Mouse (Mus musculus): ENCODE measurements around the gene Fndc3a. TPM values are rescaled to one million over a fixed set of nuclear protein-coding genes. Genes with fewer than 3 reads are reported as not detected.

Gene Fndc3a
- polyA plus RNA-seq, 1 experiment from 2014 or later = 25.0 TPM

DNA sequence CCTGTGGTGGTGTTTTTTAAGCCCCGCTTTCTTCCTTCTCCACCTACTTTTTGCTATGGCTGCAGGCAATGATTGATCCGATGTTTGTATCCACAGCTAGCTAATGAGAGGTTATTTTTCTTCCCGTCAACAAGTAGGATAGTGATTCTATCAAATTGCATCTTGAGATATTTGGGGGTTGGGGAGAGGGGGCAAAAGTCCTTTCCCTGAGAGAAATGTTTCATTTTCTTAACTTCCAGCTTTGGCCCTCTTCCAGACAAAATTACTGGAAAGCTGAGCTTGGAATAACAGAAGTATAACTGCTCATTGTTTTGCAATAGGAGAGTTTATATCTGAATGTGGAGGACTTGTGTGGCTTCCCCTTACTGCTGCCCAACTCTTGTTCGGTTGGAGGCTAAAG lies 1.3 kb upstream of the Fndc3a start:
- Histone ChIP-seq H3K4me2 (replicated peaks; ENCODE audit: low read depth) (peak overlapping the region; percentile 82), H3K9ac (ENCODE audit: low read length) (no peak overlapping the region), H3K4me3 (ENCODE audit: low read depth, low read length) (no peak overlapping the region), H3K4me1 (replicated peaks; ENCODE audit: control insufficient read depth, insufficient read depth) (no peaks in the 10 kb centered on the region), H3K27me3 (ENCODE audit: control insufficient read depth, insufficient read depth, low read length) (no peaks in the 10 kb centered on the region), H3K36me3 (ENCODE audit: control insufficient read depth, insufficient read depth, low read length) (no peaks in the 10 kb centered on the region), H3K9me3 (ENCODE audit: control insufficient read depth, low read length) (no peaks in the 10 kb centered on the region), H3K27ac (replicated peaks) (no peak overlapping the region)
- DNase-seq (ENCODE audit: low spot score) = no peak
- no peak for ATAC-seq (ENCODE audit: low FRiP score, low TSS enrichment)
- 31% methylated on average over 4 of the region's 4 CpGs for WGBS
- TF ChIP-seq CTCF (IDR thresholded peaks at IDR 0.05; ENCODE audit: low read depth) (no peak), EP300 (optimal IDR thresholded peaks at IDR 0.05) (no peak)

DNA sequence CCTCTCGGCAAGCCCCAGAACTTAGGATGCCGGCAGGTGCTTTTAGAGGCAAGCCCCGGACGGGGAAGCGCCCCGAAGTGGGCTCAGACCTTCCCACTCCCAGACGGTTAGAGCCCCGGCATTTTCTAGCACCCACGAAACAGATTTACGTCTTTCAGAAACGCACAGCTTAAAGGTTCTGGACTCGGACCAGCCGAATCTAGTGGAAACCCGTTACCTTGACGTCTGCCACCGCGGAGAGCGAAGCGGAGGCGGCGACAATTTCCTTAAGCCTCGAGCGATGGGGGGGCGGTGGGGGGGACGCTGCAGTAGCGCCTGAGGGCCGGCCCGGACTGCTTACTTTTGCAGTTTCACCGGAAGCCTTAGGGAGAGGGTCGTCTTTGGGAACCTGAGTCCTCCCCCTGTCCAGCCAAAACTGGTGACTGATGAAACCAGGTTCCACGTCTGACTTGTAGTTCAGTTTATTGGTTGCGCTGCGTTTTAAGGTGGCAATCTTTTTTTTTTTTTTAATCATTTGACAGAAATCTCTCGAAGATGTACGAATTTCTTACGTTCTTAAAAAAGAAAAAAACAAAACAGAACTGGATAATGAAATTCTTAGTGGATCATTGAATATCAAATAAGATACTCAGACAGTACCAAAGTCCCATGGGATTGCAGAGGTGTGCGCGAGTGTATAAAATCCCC lies 681 bp upstream of the Fndc3a start:
- Histone ChIP-seq H3K27me3 (ENCODE audit: control insufficient read depth, insufficient read depth, low read length) (no peaks in the 10 kb centered on the region), H3K4me1 (replicated peaks; ENCODE audit: control insufficient read depth, insufficient read depth) (no peaks in the 10 kb centered on the region), H3K4me2 (replicated peaks; ENCODE audit: low read depth) (peak overlapping the region; percentile 82), H3K27ac (replicated peaks) (peak overlapping the region; percentile 92), H3K36me3 (ENCODE audit: control insufficient read depth, insufficient read depth, low read length) (no peaks in the 10 kb centered on the region), H3K4me3 (ENCODE audit: low read depth, low read length) (peak overlapping the region; percentile 57), H3K9ac (ENCODE audit: low read length) (peak overlapping the region; percentile 77), H3K9me3 (ENCODE audit: control insufficient read depth, low read length) (no peaks in the 10 kb centered on the region)
- ATAC-seq (ENCODE audit: low FRiP score, low TSS enrichment) (peak; percentile 20), DNase-seq (ENCODE audit: low spot score) (peak; percentile 52)
- WGBS = 3% methylated on average over 38 of the region's 38 CpGs
- no peak; the same call in 1 of the 2 replicates for TF ChIP-seq CTCF (IDR thresholded peaks at IDR 0.05; ENCODE audit: low read depth)
- no peak for TF ChIP-seq EP300 (optimal IDR thresholded peaks at IDR 0.05)

- Histone ChIP-seq H3K27me3 (ENCODE audit: control insufficient read depth, insufficient read depth, low read length) (no peaks in the 10 kb centered on the region), H3K4me1 (replicated peaks; ENCODE audit: control insufficient read depth, insufficient read depth) (no peaks in the 10 kb centered on the region), H3K36me3 (ENCODE audit: control insufficient read depth, insufficient read depth, low read length) (no peaks in the 10 kb centered on the region), H3K4me3 (ENCODE audit: low read depth, low read length) (peak overlapping the region; percentile 57), H3K4me2 (replicated peaks; ENCODE audit: low read depth) (peak overlapping the region; percentile 82), H3K9ac (ENCODE audit: low read length) (peak overlapping the region; percentile 77), H3K27ac (replicated peaks) (peak overlapping the region; percentile 92), H3K9me3 (ENCODE audit: control insufficient read depth, low read length) (no peaks in the 10 kb centered on the region)
- ATAC-seq (ENCODE audit: low FRiP score, low TSS enrichment) (peak; percentile 92), DNase-seq (ENCODE audit: low spot score) (peak; percentile 85)
- TF ChIP-seq CTCF (IDR thresholded peaks at IDR 0.05; ENCODE audit: low read depth) (peak; percentile 35; the same call in 1 of the 2 replicates), EP300 (optimal IDR thresholded peaks at IDR 0.05) (no peak)
- under 1% methylated on average over 42 of the region's 70 CpGs for WGBS
Observed at GRCm38 (mm10) chr14:72709091-72709709, 603 bp downstream of the Fndc3a start.

- no peak overlapping the region for H3K27ac ChIP-seq (replicated peaks)
- 22% methylated on average over 11 of the region's 11 CpGs for WGBS
Observed at GRCm38 (mm10) chr14:72708581-72708991, 1.2 kb downstream of the Fndc3a start.

DNA sequence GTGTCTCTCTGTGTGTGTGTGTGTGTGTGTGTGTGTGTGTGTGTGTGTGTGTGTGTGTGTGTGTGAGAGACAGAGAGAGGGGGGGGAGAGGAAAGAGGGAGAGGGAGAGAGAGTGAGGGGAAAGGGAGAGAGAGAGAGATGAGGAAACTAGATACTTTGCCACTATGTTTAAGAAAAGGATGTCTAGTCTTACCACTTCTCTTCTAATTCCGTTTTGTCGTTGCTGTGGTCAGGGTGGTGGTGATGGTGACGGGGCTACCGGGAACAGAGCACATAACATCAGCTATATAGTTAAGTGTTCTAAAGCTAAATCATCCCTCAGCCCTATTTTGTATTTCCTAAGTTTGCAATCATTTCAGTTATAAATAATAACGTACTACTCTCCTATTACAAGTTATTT lies 9.7 kb downstream of the Fndc3a start:
- H3K4me1 ChIP-seq (replicated peaks; ENCODE audit: control insufficient read depth, insufficient read depth) = no peaks in the 10 kb centered on the region
- no peaks in the 10 kb centered on the region for H3K9me3 ChIP-seq (ENCODE audit: control insufficient read depth, low read length)
- H3K9ac ChIP-seq (ENCODE audit: low read length) = no peak overlapping the region
- H3K4me3 ChIP-seq (ENCODE audit: low read depth, low read length) = no peak overlapping the region
- H3K36me3 ChIP-seq (ENCODE audit: control insufficient read depth, insufficient read depth, low read length) = no peaks in the 10 kb centered on the region
- H3K4me2 ChIP-seq (replicated peaks; ENCODE audit: low read depth) = no peak overlapping the region
- TF ChIP-seq CTCF (IDR thresholded peaks at IDR 0.05; ENCODE audit: low read depth) (no peak), EP300 (optimal IDR thresholded peaks at IDR 0.05) (no peak)
- no peak overlapping the region for H3K27ac ChIP-seq (replicated peaks)
- WGBS = 79% methylated on average over 5 of the region's 5 CpGs
- no peak for DNase-seq (ENCODE audit: low spot score)
- H3K27me3 ChIP-seq (ENCODE audit: control insufficient read depth, insufficient read depth, low read length) = no peaks in the 10 kb centered on the region
- no peak for ATAC-seq (ENCODE audit: low FRiP score, low TSS enrichment)

More at GRCm38 (mm10) chr14:72708581-72708991, 1.2 kb downstream of the Fndc3a start:
- peak overlapping the region; percentile 82 for H3K4me2 ChIP-seq (replicated peaks; ENCODE audit: low read depth)
- ATAC-seq (ENCODE audit: low FRiP score, low TSS enrichment) = no peak
- DNase-seq (ENCODE audit: low spot score) = peak; percentile 18
- H3K4me3 ChIP-seq (ENCODE audit: low read depth, low read length) = peak overlapping the region; percentile 57
- no peaks in the 10 kb centered on the region for H3K27me3 ChIP-seq (ENCODE audit: control insufficient read depth, insufficient read depth, low read length)
- no peaks in the 10 kb centered on the region for H3K4me1 ChIP-seq (replicated peaks; ENCODE audit: control insufficient read depth, insufficient read depth)
- no peaks in the 10 kb centered on the region for H3K36me3 ChIP-seq (ENCODE audit: control insufficient read depth, insufficient read depth, low read length)
- no peak overlapping the region for H3K9ac ChIP-seq (ENCODE audit: low read length)
- TF ChIP-seq CTCF (IDR thresholded peaks at IDR 0.05; ENCODE audit: low read depth) = no peak
- TF ChIP-seq EP300 (optimal IDR thresholded peaks at IDR 0.05) = no peak
- H3K9me3 ChIP-seq (ENCODE audit: control insufficient read depth, low read length) = no peaks in the 10 kb centered on the region

GRCm38 (mm10) chr14:72691406-72691805 lies 18.4 kb downstream of the Fndc3a start:
- H3K4me2 ChIP-seq (replicated peaks; ENCODE audit: low read depth) = no peak overlapping the region
- no peak overlapping the region for H3K4me3 ChIP-seq (ENCODE audit: low read depth, low read length)
- H3K9ac ChIP-seq (ENCODE audit: low read length) = no peak overlapping the region
- no peak for DNase-seq (ENCODE audit: low spot score)
- H3K9me3 ChIP-seq (ENCODE audit: control insufficient read depth, low read length) = no peaks in the 10 kb centered on the region
- no peaks in the 10 kb centered on the region for H3K36me3 ChIP-seq (ENCODE audit: control insufficient read depth, insufficient read depth, low read length)
- TF ChIP-seq EP300 (optimal IDR thresholded peaks at IDR 0.05) = no peak
- no peak for TF ChIP-seq CTCF (IDR thresholded peaks at IDR 0.05; ENCODE audit: low read depth)
- ATAC-seq (ENCODE audit: low FRiP score, low TSS enrichment) = no peak
- 84% methylated on average over 1 of the region's 1 CpGs for WGBS
- no peak overlapping the region for H3K27ac ChIP-seq (replicated peaks)
- no peaks in the 10 kb centered on the region for H3K27me3 ChIP-seq (ENCODE audit: control insufficient read depth, insufficient read depth, low read length)
- H3K4me1 ChIP-seq (replicated peaks; ENCODE audit: control insufficient read depth, insufficient read depth) = no peaks in the 10 kb centered on the region
